Mouse (Mus musculus): ENCODE measurements at regions not wholly inside any gene's neighbourhood (a gene's known extent, or its start where the extent isn't known, plus 50 kb on each side); places are given as distances from the start of the nearest gene placed in this dataset.

GRCm38 (mm10) chr2:92673064-92673813, 73.7 kb downstream of the Chst1 start:
- Histone ChIP-seq H3K27ac (no peak overlapping the region), H3K36me3 (ENCODE audit: control insufficient read depth, insufficient read depth, low read length) (no peaks in the 10 kb centered on the region), H3K9ac (ENCODE audit: low read depth, low read length) (no peak overlapping the region), H3K4me1 (ENCODE audit: control insufficient read depth, insufficient read depth, low read length) (no peaks in the 10 kb centered on the region), H3K4me3 (no peak overlapping the region), H3K79me2 (replicated peaks; ENCODE audit: control insufficient read depth, insufficient read depth, low read length) (no peaks in the 10 kb centered on the region), H3K27me3 (ENCODE audit: control insufficient read depth, insufficient read depth, low read length) (no peaks in the 10 kb centered on the region)
- no peak for DNase-seq
- TF ChIP-seq POLR2A (IDR thresholded peaks at IDR 0.05; ENCODE audit: insufficient read depth, low read depth, low read length) (no peak), CTCF (IDR thresholded peaks at IDR 0.05) (no peak), EP300 (IDR thresholded peaks at IDR 0.05; ENCODE audit: insufficient read depth, low read depth, low read length) (no peak)
- intact Hi-C loops (cut with DNase I), result no loop called here
- 67% methylated on average over 9 of the region's 9 CpGs for WGBS

GRCm38 (mm10) chr2:92673931-92674330, 74.4 kb downstream of the Chst1 start:
- no peak for DNase-seq
- H3K27ac ChIP-seq, result no peak overlapping the region
- TF ChIP-seq CTCF (IDR thresholded peaks at IDR 0.05) (no peak), EP300 (IDR thresholded peaks at IDR 0.05; ENCODE audit: insufficient read depth, low read depth, low read length) (no peak), POLR2A (IDR thresholded peaks at IDR 0.05; ENCODE audit: insufficient read depth, low read depth, low read length) (no peak)
- H3K4me3 ChIP-seq, result no peak overlapping the region
- H3K36me3 ChIP-seq (ENCODE audit: control insufficient read depth, insufficient read depth, low read length), result no peaks in the 10 kb centered on the region
- WGBS, result 24% methylated on average over 4 of the region's 4 CpGs
- intact Hi-C loops (cut with DNase I), result no loop called here
- no peaks in the 10 kb centered on the region for H3K27me3 ChIP-seq (ENCODE audit: control insufficient read depth, insufficient read depth, low read length)
- no peaks in the 10 kb centered on the region for H3K79me2 ChIP-seq (replicated peaks; ENCODE audit: control insufficient read depth, insufficient read depth, low read length)
- no peak overlapping the region for H3K9ac ChIP-seq (ENCODE audit: low read depth, low read length)
- no peaks in the 10 kb centered on the region for H3K4me1 ChIP-seq (ENCODE audit: control insufficient read depth, insufficient read depth, low read length)

- Histone ChIP-seq H3K4me1 (ENCODE audit: control insufficient read depth, insufficient read depth, low read length) (no peaks in the 10 kb centered on the region), H3K9ac (ENCODE audit: low read depth, low read length) (no peak overlapping the region), H3K36me3 (ENCODE audit: control insufficient read depth, insufficient read depth, low read length) (no peaks in the 10 kb centered on the region), H3K79me2 (replicated peaks; ENCODE audit: control insufficient read depth, insufficient read depth, low read length) (no peaks in the 10 kb centered on the region), H3K27ac (no peak overlapping the region), H3K27me3 (ENCODE audit: control insufficient read depth, insufficient read depth, low read length) (no peaks in the 10 kb centered on the region), H3K4me3 (no peak overlapping the region)
- intact Hi-C loops (cut with DNase I), result no loop called here
- DNase-seq, result no peak
- no peak for TF ChIP-seq POLR2A (IDR thresholded peaks at IDR 0.05; ENCODE audit: insufficient read depth, low read depth, low read length)
- no peak for TF ChIP-seq EP300 (IDR thresholded peaks at IDR 0.05; ENCODE audit: insufficient read depth, low read depth, low read length)
- TF ChIP-seq CTCF (IDR thresholded peaks at IDR 0.05), result no peak
- 44% methylated on average over 9 of the region's 9 CpGs for WGBS
Observed at GRCm38 (mm10) chr2:92675247-92675646, 75.7 kb downstream of the Chst1 start.

- Histone ChIP-seq H3K4me1 (ENCODE audit: control insufficient read depth, insufficient read depth, low read length) (no peaks in the 10 kb centered on the region), H3K27me3 (ENCODE audit: control insufficient read depth, insufficient read depth, low read length) (no peaks in the 10 kb centered on the region), H3K9ac (ENCODE audit: low read depth, low read length) (no peak overlapping the region), H3K79me2 (replicated peaks; ENCODE audit: control insufficient read depth, insufficient read depth, low read length) (no peaks in the 10 kb centered on the region), H3K4me3 (no peak overlapping the region), H3K36me3 (ENCODE audit: control insufficient read depth, insufficient read depth, low read length) (no peaks in the 10 kb centered on the region), H3K27ac (no peak overlapping the region)
- WGBS, result 24% methylated on average over 5 of the region's 5 CpGs
- no peak for DNase-seq
- TF ChIP-seq POLR2A (IDR thresholded peaks at IDR 0.05; ENCODE audit: insufficient read depth, low read depth, low read length) (no peak), EP300 (IDR thresholded peaks at IDR 0.05; ENCODE audit: insufficient read depth, low read depth, low read length) (no peak), CTCF (IDR thresholded peaks at IDR 0.05) (no peak)
- intact Hi-C loops (cut with DNase I), result no loop called here
Observed at GRCm38 (mm10) chr2:92678276-92678930, 78.9 kb downstream of the Chst1 start.

- no peaks in the 10 kb centered on the region for H3K36me3 ChIP-seq (ENCODE audit: control insufficient read depth, insufficient read depth, low read length)
- 69% methylated on average over 3 of the region's 3 CpGs for WGBS
- DNase-seq, result no peak
- no peak overlapping the region for H3K27ac ChIP-seq
- H3K79me2 ChIP-seq (replicated peaks; ENCODE audit: control insufficient read depth, insufficient read depth, low read length), result no peaks in the 10 kb centered on the region
- H3K27me3 ChIP-seq (ENCODE audit: control insufficient read depth, insufficient read depth, low read length), result no peaks in the 10 kb centered on the region
- no peaks in the 10 kb centered on the region for H3K4me1 ChIP-seq (ENCODE audit: control insufficient read depth, insufficient read depth, low read length)
- intact Hi-C loops (cut with DNase I), result no loop called here
- H3K4me3 ChIP-seq, result no peak overlapping the region
- TF ChIP-seq POLR2A (IDR thresholded peaks at IDR 0.05; ENCODE audit: insufficient read depth, low read depth, low read length), result no peak
- no peak for TF ChIP-seq EP300 (IDR thresholded peaks at IDR 0.05; ENCODE audit: insufficient read depth, low read depth, low read length)
- TF ChIP-seq CTCF (IDR thresholded peaks at IDR 0.05), result no peak
- no peak overlapping the region for H3K9ac ChIP-seq (ENCODE audit: low read depth, low read length)
Observed at GRCm38 (mm10) chr2:92678999-92679704, 79.6 kb downstream of the Chst1 start.

GRCm38 (mm10) chr2:92682256-92682655, 82.7 kb downstream of the Chst1 start:
- 94% methylated on average over 9 of the region's 9 CpGs for WGBS
- no peaks in the 10 kb centered on the region for H3K36me3 ChIP-seq (ENCODE audit: control insufficient read depth, insufficient read depth, low read length)
- H3K4me3 ChIP-seq, result no peak overlapping the region
- TF ChIP-seq POLR2A (IDR thresholded peaks at IDR 0.05; ENCODE audit: insufficient read depth, low read depth, low read length), result no peak
- no peak for TF ChIP-seq CTCF (IDR thresholded peaks at IDR 0.05)
- no peak for TF ChIP-seq EP300 (IDR thresholded peaks at IDR 0.05; ENCODE audit: insufficient read depth, low read depth, low read length)
- no peaks in the 10 kb centered on the region for H3K79me2 ChIP-seq (replicated peaks; ENCODE audit: control insufficient read depth, insufficient read depth, low read length)
- DNase-seq, result no peak
- intact Hi-C loops (cut with DNase I), result no loop called here
- H3K9ac ChIP-seq (ENCODE audit: low read depth, low read length), result no peak overlapping the region
- no peak overlapping the region for H3K27ac ChIP-seq
- H3K27me3 ChIP-seq (ENCODE audit: control insufficient read depth, insufficient read depth, low read length), result no peaks in the 10 kb centered on the region
- no peaks in the 10 kb centered on the region for H3K4me1 ChIP-seq (ENCODE audit: control insufficient read depth, insufficient read depth, low read length)
